In genomic region chr19:47484110-47484509, GRCm38 (mm10) we compare ENCODE assay signal across 18 mouse cellular contexts. TPM values are rescaled to one million over a fixed set of nuclear protein-coding genes. Genes with fewer than 3 reads are reported as not detected.
A peak's percentile ranks its signal among the peaks of the same experiment; 100 is the strongest.
DNase-seq lines count a peak whose midpoint lies in the region; ATAC-seq and TF ChIP-seq lines count a peak whose summit lies in the region.
"Had no signal": no experiment of that assay in that cellular context is flagged by ENCODE, and none has a peak within 500 bp of the region (broad histone marks: within the 10 kb centered on the region; RNA-seq: fewer than 3 reads in every experiment).

No protein-coding gene starts in this region.

- H3K9me3 ChIP-seq in heart, embryonic 10.5 days, result no peaks in the 10 kb centered on the region
- no peaks in the 10 kb centered on the region for H3K9me3 ChIP-seq in hindbrain, postnatal 0 days (ENCODE audit: low read length)
- H3K9me3 ChIP-seq in hindbrain, embryonic 11.5 days (ENCODE audit: control insufficient read depth, low read length), result no peaks in the 10 kb centered on the region
- H3K9me3 ChIP-seq in limb, embryonic 10.5 days (replicated peaks), result no peaks in the 10 kb centered on the region

- H3K9ac ChIP-seq in hindbrain, postnatal 0 days (replicated peaks; ENCODE audit: low read length), result no peak overlapping the region
- no peak overlapping the region for H3K9ac ChIP-seq in hindbrain, embryonic 11.5 days (ENCODE audit: low read depth, low read length)
- H3K9ac ChIP-seq: limb, embryonic 12.5 days; liver, embryonic 15.5 days; midbrain, embryonic 12.5 days had no signal

- no peak overlapping the region for H3K4me2 ChIP-seq in hindbrain, postnatal 0 days (ENCODE audit: low read depth, low read length)
- H3K4me2 ChIP-seq in hindbrain, embryonic 11.5 days (replicated peaks; ENCODE audit: low read depth, low read length), result no peak overlapping the region
- H3K4me2 ChIP-seq: limb, embryonic 12.5 days; liver, embryonic 15.5 days; midbrain, embryonic 12.5 days had no signal

- no peaks in the 10 kb centered on the region for H3K27me3 ChIP-seq in heart, embryonic 10.5 days (ENCODE audit: insufficient read depth, poor library complexity, severe bottlenecking)
- no peaks in the 10 kb centered on the region for H3K27me3 ChIP-seq in hindbrain, postnatal 0 days (ENCODE audit: insufficient read depth, low read length)
- no peaks in the 10 kb centered on the region for H3K27me3 ChIP-seq in hindbrain, embryonic 11.5 days (ENCODE audit: control insufficient read depth, insufficient read depth, low read length)
- no peaks in the 10 kb centered on the region for H3K27me3 ChIP-seq in limb, embryonic 10.5 days (ENCODE audit: low read depth, poor library complexity, severe bottlenecking)
- H3K27me3 ChIP-seq: liver, embryonic 15.5 days; midbrain, embryonic 12.5 days had no signal

- TF ChIP-seq CTCF in hindbrain, postnatal 0 days (IDR thresholded peaks at IDR 0.05; ENCODE audit: low read depth), result no peak

- H3K27ac ChIP-seq in heart, embryonic 10.5 days, result peak overlapping the region; percentile 67
- peak overlapping the region; percentile 48; the same call in 1 of the 2 replicates for H3K27ac ChIP-seq in hindbrain, postnatal 0 days
- H3K27ac ChIP-seq in hindbrain, embryonic 11.5 days (ENCODE audit: low read depth, low read length), result no peak overlapping the region
- H3K27ac ChIP-seq in limb, embryonic 10.5 days, result no peak overlapping the region
- H3K27ac ChIP-seq: layer of hippocampus, adult 2 months; limb, embryonic 12.5 days; liver, embryonic 15.5 days; midbrain, embryonic 12.5 days had no signal

- 81% methylated on average over 3 of the region's 3 CpGs for WGBS in heart, embryonic 10.5 days
- 73% methylated on average over 3 of the region's 3 CpGs for WGBS in hindbrain, postnatal 0 days
- 86% methylated on average over 3 of the region's 3 CpGs for WGBS in hindbrain, embryonic 11.5 days
- WGBS in limb, embryonic 10.5 days, result 91% methylated on average over 3 of the region's 3 CpGs

- no peaks in the 10 kb centered on the region for H3K36me3 ChIP-seq in heart, embryonic 10.5 days
- H3K36me3 ChIP-seq in hindbrain, postnatal 0 days (ENCODE audit: insufficient read depth, low read length), result no peaks in the 10 kb centered on the region
- no peaks in the 10 kb centered on the region for H3K36me3 ChIP-seq in hindbrain, embryonic 11.5 days (ENCODE audit: control insufficient read depth, insufficient read depth, low read length)
- H3K36me3 ChIP-seq in limb, embryonic 10.5 days, result no peaks in the 10 kb centered on the region
- H3K36me3 ChIP-seq: limb, embryonic 12.5 days; liver, embryonic 15.5 days; midbrain, embryonic 12.5 days had no signal

- no peak overlapping the region for H3K4me3 ChIP-seq in heart, embryonic 10.5 days
- no peak overlapping the region for H3K4me3 ChIP-seq in hindbrain, postnatal 0 days (ENCODE audit: low read length)
- H3K4me3 ChIP-seq in hindbrain, embryonic 11.5 days (ENCODE audit: low read depth, low read length), result no peak overlapping the region
- H3K4me3 ChIP-seq in limb, embryonic 10.5 days, result no peak overlapping the region
- H3K4me3 ChIP-seq: layer of hippocampus, adult 2 months; limb, embryonic 12.5 days; liver, embryonic 15.5 days; midbrain, embryonic 12.5 days had no signal

- ATAC-seq in hindbrain, postnatal 0 days, result peak; percentile 76
- ATAC-seq in hindbrain, embryonic 11.5 days (ENCODE audit: low FRiP score), result no peak
- ATAC-seq: inflammation-experienced regulatory T-cells, adult 6 months had no signal

- peaks cover 17% of the 10 kb centered on the region for H3K4me1 ChIP-seq in heart, embryonic 10.5 days
- no peaks in the 10 kb centered on the region for H3K4me1 ChIP-seq in hindbrain, postnatal 0 days (ENCODE audit: insufficient read depth, low read length)
- H3K4me1 ChIP-seq in hindbrain, embryonic 11.5 days (replicated peaks; ENCODE audit: control insufficient read depth, insufficient read depth, low read length), result no peaks in the 10 kb centered on the region
- H3K4me1 ChIP-seq in limb, embryonic 10.5 days, result 0 out of 2 replicates have a peak, but pooled peaks cover 8% of the 10 kb centered on the region
- H3K4me1 ChIP-seq: liver, embryonic 15.5 days had no signal

- no peak for DNase-seq in heart, embryonic 10.5 days (ENCODE audit: low spot score)
- DNase-seq in heart, postnatal 25 days (ENCODE audit: low spot score), result no peak
- DNase-seq in hindbrain, postnatal 0 days (ENCODE audit: low spot score), result peak; percentile 61
- no peak for DNase-seq in hindbrain, embryonic 11.5 days (ENCODE audit: low spot score)
- peak; percentile 67 to 77 for DNase-seq in right cerebral cortex, adult 2 months (ENCODE audit: low spot score in 2 of 2)
- no peak for DNase-seq in right cerebral cortex, postnatal 14 days
- DNase-seq in urinary bladder, adult 18-20 months (ENCODE audit: low spot score in 2 of 2), result no peak
- no peak for DNase-seq in limb, embryonic 10.5 days (ENCODE audit: low spot score)
- DNase-seq: adrenal gland, adult 8-10 months; B cell, adult 2 months; cerebellum, postnatal 10 days; lung, postnatal 14 days; thymus, adult 2 months had no signal

- intact Hi-C loops in heart, postnatal 25 days (cut with DNase I), result no loop called here

RNA-seq across cellular contexts. Expression of gene Sh3pxd2a, which starts 19.9 kb away (rescaled TPM):
- polyA plus RNA-seq in heart, embryonic 10.5 days (2016; fragmentation: Nextera tagmentation; extraction: Ambion mirVana), result 3.4 and 3.9 TPM in 2 replicates
- 10 to 100 TPM; 63.5 to 63.6 TPM for total RNA-seq in heart, postnatal 25 days (2021)
- 21.9 and 25.5 TPM in 2 replicates for total RNA-seq in hindbrain, postnatal 0 days (2014; rRNA removed)
- polyA plus RNA-seq in hindbrain, postnatal 0 days (2015; fragmentation: Nextera tagmentation; extraction: Ambion mirVana), result 1.4 and 1.8 TPM in 2 replicates
- polyA plus RNA-seq in hindbrain, embryonic 11.5 days (2014; fragmentation: Nextera tagmentation; extraction: Ambion mirVana), result 5.5 and 6.9 TPM in 2 replicates
- 3.1 and 3.8 TPM in 2 replicates for polyA plus RNA-seq in limb, embryonic 10.5 days (2016; fragmentation: Nextera tagmentation; extraction: Ambion mirVana)

RNA-seq across cellular contexts. Expression of gene Stn1, which starts 53.2 kb away (rescaled TPM):
- polyA plus RNA-seq in heart, embryonic 10.5 days (2016; fragmentation: Nextera tagmentation; extraction: Ambion mirVana), result 42.2 and 53.8 TPM in 2 replicates
- total RNA-seq in heart, postnatal 25 days (2021), result 10 to 100 TPM; 17.8 to 18.9 TPM
- total RNA-seq in hindbrain, postnatal 0 days (2014; rRNA removed), result 19.1 and 44.5 TPM in 2 replicates
- 20.9 and 22.7 TPM in 2 replicates for polyA plus RNA-seq in hindbrain, postnatal 0 days (2015; fragmentation: Nextera tagmentation; extraction: Ambion mirVana)
- 46.8 and 55.4 TPM in 2 replicates for polyA plus RNA-seq in hindbrain, embryonic 11.5 days (2014; fragmentation: Nextera tagmentation; extraction: Ambion mirVana)
- 62.3 and 74.5 TPM in 2 replicates for polyA plus RNA-seq in limb, embryonic 10.5 days (2016; fragmentation: Nextera tagmentation; extraction: Ambion mirVana)

Comparison
In these comparisons a context has a peak if more than half of its experiments do, and no peak if none do; other contexts are left out.
1. DNase-seq: peak in hindbrain, postnatal 0 days (single experiment) and right cerebral cortex, adult 2 months (2 of 2); none in heart, embryonic 10.5 days (single experiment), heart, postnatal 25 days (single experiment), hindbrain, embryonic 11.5 days (single experiment), right cerebral cortex, postnatal 14 days (single experiment), urinary bladder, adult 18-20 months (0 of 2) and limb, embryonic 10.5 days (single experiment).
2. H3K27ac ChIP-seq: peak in heart, embryonic 10.5 days (single experiment) and hindbrain, postnatal 0 days (single experiment); none in hindbrain, embryonic 11.5 days (single experiment) and limb, embryonic 10.5 days (single experiment).